Mouse (Mus musculus) heart, embryonic 10.5 days (tissue): ENCODE data around the gene Gm4027. TPM values are rescaled to one million over a fixed set of nuclear protein-coding genes. Genes with fewer than 3 reads are reported as not detected.
"Not testable (repeated sequence)": the region's sequence is repeated elsewhere in the genome, so short reads cannot be mapped to it uniquely, and the experiment has no call there.

Source experiments
- DNase-seq: peaks from one replicate; pipeline ENCODE4 v3.0.0-alpha.2; 2017; ENCODE audit warnings: low spot score
- H3K27ac ChIP-seq: fragments of 300-500 bp; sonication (generic); 2 replicates; pipeline ENCODE4 v1.5.1; 2016; ENCODE audit warnings: mild to moderate bottlenecking
- H3K27me3 ChIP-seq: fragments of 300-500 bp; sonication (generic); 2 replicates; pipeline ENCODE4 v1.6.1; 2016; ENCODE audit warnings: mild to moderate bottlenecking; ENCODE audit not compliant: poor library complexity, insufficient read depth, severe bottlenecking
- H3K36me3 ChIP-seq: fragments of 300-500 bp; sonication (generic); 2 replicates; pipeline ENCODE4 v1.6.1; 2016; ENCODE audit warnings: mild to moderate bottlenecking, moderate library complexity
- H3K4me1 ChIP-seq: fragments of 300-500 bp; sonication (generic); 2 replicates; pipeline ENCODE4 v1.6.1; 2016; ENCODE audit warnings: mild to moderate bottlenecking
- H3K4me3 ChIP-seq: fragments of 300-500 bp; sonication (generic); 2 replicates; pipeline ENCODE4 v1.5.1; 2016; ENCODE audit warnings: mild to moderate bottlenecking, moderate library complexity
- H3K9me3 ChIP-seq: fragments of 300-500 bp; sonication (generic); 2 replicates; pipeline ENCODE4 v1.6.1; 2016; ENCODE audit warnings: mild to moderate bottlenecking, moderate library complexity
- WGBS: fragments of 180-500 bp; shearing (Covaris S2); methylation state at CpG from one replicate; pipeline ENCODE4 v1.1.7; 2016; 5-methylcytosine and 5-hydroxymethylcytosine counted together
- polyA plus RNA-seq: library from polyadenylated mRNA; unstranded; fragments of >200 nt; fragmentation: Nextera tagmentation; extraction: Ambion mirVana; gene quantifications from 2 replicates; pipeline ENCODE4 v1.2.1, GENCODE M21; 2016

Gene Gm4027
- polyA plus RNA-seq: not detected in 2 replicates

GRCm38 (mm10) chr12:87618569-87618968 is at the start of gene Gm4027:
Gm4027 (plus strand) TSS chr12:87618869.
- H3K27ac ChIP-seq, H3K4me1 ChIP-seq, H3K9me3 ChIP-seq, DNase-seq, H3K27me3 ChIP-seq, H3K4me3 ChIP-seq, H3K36me3 ChIP-seq: not testable (repeated sequence)
- WGBS: 90% methylated on average over 4 of the region's 7 CpGs

- H3K36me3 ChIP-seq, H3K4me3 ChIP-seq, H3K4me1 ChIP-seq, DNase-seq, H3K27ac ChIP-seq, H3K27me3 ChIP-seq, H3K9me3 ChIP-seq: not testable (repeated sequence)
- 10% methylated on average over 2 of the region's 2 CpGs for WGBS
Observed at GRCm38 (mm10) chr12:87601388-87601787, 17.3 kb upstream of the Gm4027 start.

- not testable (repeated sequence) for H3K36me3 ChIP-seq, DNase-seq
- 62% methylated on average over 1 of the region's 2 CpGs for WGBS
Observed at GRCm38 (mm10) chr12:87602388-87602787, 16.3 kb upstream of the Gm4027 start, which contains the start of gene Oog1. Oog1 (plus strand) TSS chr12:87602688.

GRCm38 (mm10) chr12:87644520-87644919 is 25.9 kb downstream of the Gm4027 start, which contains the start of gene Gm16381:
Gm16381 (minus strand) TSS chr12:87644620.
- not testable (repeated sequence) for H3K4me3 ChIP-seq, H3K36me3 ChIP-seq, H3K4me1 ChIP-seq, H3K9me3 ChIP-seq, H3K27ac ChIP-seq, H3K27me3 ChIP-seq, DNase-seq
- 74% methylated on average over 2 of the region's 2 CpGs for WGBS

More at GRCm38 (mm10) chr12:87602388-87602787, 16.3 kb upstream of the Gm4027 start, which contains the start of gene Oog1:
- not testable (repeated sequence) for H3K4me1 ChIP-seq, H3K4me3 ChIP-seq, H3K9me3 ChIP-seq, H3K27ac ChIP-seq, H3K27me3 ChIP-seq

- H3K9me3 ChIP-seq, H3K27ac ChIP-seq, H3K4me3 ChIP-seq, DNase-seq, H3K4me1 ChIP-seq, H3K36me3 ChIP-seq, H3K27me3 ChIP-seq: not testable (repeated sequence)
- 67% methylated on average over 2 of the region's 4 CpGs for WGBS
Observed at GRCm38 (mm10) chr12:87652916-87653703, 34.4 kb downstream of the Gm4027 start.

Other genes starting within 250 kb of the Gm4027 start
- gene Sptlc2, start 230.5 kb upstream of the Gm4027 start, polyA plus RNA-seq: 76.7 and 76.9 TPM in 2 replicates
- gene Slirp, start 175.0 kb upstream of the Gm4027 start, polyA plus RNA-seq: 265 and 273 TPM in 2 replicates
- gene Alkbh1, start 174.9 kb upstream of the Gm4027 start, polyA plus RNA-seq: 49.2 and 61.9 TPM in 2 replicates
- gene Snw1, start 146.6 kb upstream of the Gm4027 start, polyA plus RNA-seq: 94.5 and 116 TPM in 2 replicates
- gene Gm5788, start 124.1 kb upstream of the Gm4027 start, polyA plus RNA-seq: not detected in 2 replicates
- not detected in 2 replicates for gene Gm8300, start 104.6 kb upstream of the Gm4027 start, polyA plus RNA-seq
- gene Oog1, start 16.2 kb upstream of the Gm4027 start, polyA plus RNA-seq: not detected in 2 replicates
- gene Gm16381, start 25.8 kb downstream of the Gm4027 start, polyA plus RNA-seq: not detected in 2 replicates
- not detected in 2 replicates for gene Gm21319, start 156.9 kb downstream of the Gm4027 start, polyA plus RNA-seq
- not detected in 2 replicates for gene Gm21936, start 176.6 kb downstream of the Gm4027 start, polyA plus RNA-seq
- not detected in 2 replicates for gene BB287469, start 197.7 kb downstream of the Gm4027 start, polyA plus RNA-seq
- not detected in 2 replicates for gene Gm2001, start 223.5 kb downstream of the Gm4027 start, polyA plus RNA-seq